Mouse (Mus musculus) limb, embryonic 14.5 days (tissue): ENCODE data around the gene Ube2g1. TPM values are rescaled to one million over a fixed set of nuclear protein-coding genes. Genes with fewer than 3 reads are reported as not detected.

Source experiments
- ATAC-seq: fragments of 200-750 bp; cut with Nextera tagmentation; 2 replicates; pipeline ENCODE4 v1.8.0; 2017; ENCODE audit warnings: low read depth, moderate number of reproducible peaks, moderate TSS enrichment; ENCODE audit not compliant: low FRiP score
- DNase-seq: peaks from one replicate; pipeline ENCODE4 v3.0.0-alpha.2; 2015; ENCODE audit warnings: low spot score
- H3K27ac ChIP-seq: fragments of 300-500 bp; sonication (generic); replicated peaks from 2 replicates; pipeline ENCODE4 v1.5.1; 2014; ENCODE audit warnings: low read depth, mild to moderate bottlenecking, low read length, moderate library complexity, mixed read lengths
- H3K27me3 ChIP-seq: fragments of 300-500 bp; sonication (generic); 2 replicates; pipeline ENCODE4 v1.6.1; 2014; ENCODE audit warnings: low read length, mixed read lengths; ENCODE audit not compliant: control insufficient read depth, insufficient read depth
- H3K36me3 ChIP-seq: fragments of 300-500 bp; sonication (generic); 2 replicates; pipeline ENCODE4 v1.6.1; 2014; ENCODE audit warnings: mild to moderate bottlenecking, low read length, moderate library complexity, mixed read lengths; ENCODE audit not compliant: control insufficient read depth, insufficient read depth
- H3K4me1 ChIP-seq: fragments of 300-500 bp; sonication (generic); 2 replicates; pipeline ENCODE4 v1.6.1; 2014; ENCODE audit warnings: antibody characterized with exemption, low read length, mixed read lengths; ENCODE audit not compliant: control insufficient read depth, insufficient read depth
- H3K4me2 ChIP-seq: fragments of 300-500 bp; sonication (generic); replicated peaks from 2 replicates; pipeline ENCODE4 v1.6.1; 2014; ENCODE audit warnings: low read depth, mild to moderate bottlenecking, low read length, moderate library complexity; ENCODE audit not compliant: severe bottlenecking
- H3K4me3 ChIP-seq: fragments of 300-500 bp; sonication (generic); replicated peaks from 2 replicates; pipeline ENCODE4 v1.5.1; 2014; ENCODE audit warnings: low read length
- H3K9ac ChIP-seq: fragments of 300-500 bp; sonication (generic); 2 replicates; pipeline ENCODE4 v1.6.1; 2014; ENCODE audit warnings: mild to moderate bottlenecking, low read depth, low read length, moderate library complexity; ENCODE audit not compliant: severe bottlenecking
- H3K9me3 ChIP-seq: fragments of 300-500 bp; sonication (generic); 2 replicates; pipeline ENCODE4 v1.6.1; 2016; ENCODE audit warnings: low read length; ENCODE audit not compliant: control insufficient read depth
- POLR2A ChIP-seq: fragments of 200-500 bp; IDR thresholded peaks from 2 replicates; pipeline ENCODE4 v1.8.0; 2012; ENCODE audit warnings: inconsistent platforms, mild to moderate bottlenecking, moderate library complexity, borderline replicate concordance; ENCODE audit not compliant: insufficient read depth, insufficient read length; ENCODE audit errors: extremely low read depth
- WGBS: fragments of 180-500 bp; shearing (Covaris S2); extraction: QIAGEN DNeasy Blood & Tissue Kit; methylation state at CpG from one replicate; pipeline ENCODE4 v1.1.7; 2014; 5-methylcytosine and 5-hydroxymethylcytosine counted together
- polyA plus RNA-seq, 2 experiments: library from polyadenylated mRNA; depleted of rRNA in 1 of 2; stranded (reverse) in 1 of 2; unstranded in 1 of 2; fragments of >200 nt; fragmentation: Nextera tagmentation in 1 of 2; extraction: Ambion mirVana in 1 of 2; gene quantifications; 2 replicates each; pipeline versions ENCODE4 v1.2.1 to v1.2.3; 2012 to 2014

Ube2g1 gene
- polyA plus RNA-seq, 2 experiments, result 30.4 to 69.7 TPM

GRCm38 (mm10) chr11:72583092-72583491 is 24.0 kb upstream of the Ube2g1 start:
- Histone ChIP-seq H3K4me3 (no peak overlapping the region), H3K27me3 (no peaks in the 10 kb centered on the region), H3K4me1 (no peaks in the 10 kb centered on the region), H3K9me3 (no peaks in the 10 kb centered on the region), H3K36me3 (no peaks in the 10 kb centered on the region), H3K27ac (no peak overlapping the region), H3K4me2 (no peak overlapping the region), H3K9ac (no peak overlapping the region)
- ATAC-seq (no peak), DNase-seq (no peak)
- no peak for TF ChIP-seq POLR2A
- WGBS, result 90% methylated on average over 2 of the region's 2 CpGs

- DNase-seq (no peak), ATAC-seq (no peak)
- no peak for TF ChIP-seq POLR2A
- H3K4me3 ChIP-seq, result no peak overlapping the region
- 87% methylated on average over 3 of the region's 3 CpGs for WGBS
- no peaks in the 10 kb centered on the region for H3K36me3 ChIP-seq
- H3K27me3 ChIP-seq, result no peaks in the 10 kb centered on the region
- no peak overlapping the region for H3K4me2 ChIP-seq
- H3K4me1 ChIP-seq, result no peaks in the 10 kb centered on the region
- H3K9me3 ChIP-seq, result no peaks in the 10 kb centered on the region
- no peak overlapping the region for H3K9ac ChIP-seq
- no peak overlapping the region for H3K27ac ChIP-seq
Observed at GRCm38 (mm10) chr11:72586570-72586969, 20.5 kb upstream of the Ube2g1 start.

GRCm38 (mm10) chr11:72587537-72588233 is 19.4 kb upstream of the Ube2g1 start:
- Histone ChIP-seq H3K9me3 (no peaks in the 10 kb centered on the region), H3K27me3 (no peaks in the 10 kb centered on the region), H3K9ac (no peak overlapping the region), H3K4me1 (no peaks in the 10 kb centered on the region), H3K36me3 (no peaks in the 10 kb centered on the region), H3K4me3 (no peak overlapping the region), H3K4me2 (no peak overlapping the region), H3K27ac (no peak overlapping the region)
- no peak for TF ChIP-seq POLR2A
- ATAC-seq (no peak), DNase-seq (no peak)
- 65% methylated on average over 7 of the region's 7 CpGs for WGBS

GRCm38 (mm10) chr11:72595010-72595737 is 11.9 kb upstream of the Ube2g1 start:
- Histone ChIP-seq H3K27ac (no peak overlapping the region), H3K36me3 (no peaks in the 10 kb centered on the region), H3K27me3 (no peaks in the 10 kb centered on the region; the same call in 1 of the 2 replicates), H3K4me2 (no peak overlapping the region), H3K9ac (no peak overlapping the region), H3K9me3 (no peaks in the 10 kb centered on the region), H3K4me1 (no peaks in the 10 kb centered on the region), H3K4me3 (no peak overlapping the region)
- ATAC-seq (no peak), DNase-seq (no peak)
- WGBS, result 63% methylated on average over 2 of the region's 2 CpGs
- TF ChIP-seq POLR2A, result no peak

- WGBS, result 95% methylated on average over 4 of the region's 4 CpGs
- H3K4me1 ChIP-seq, result no peaks in the 10 kb centered on the region
Observed at GRCm38 (mm10) chr11:72597780-72598179, 9.3 kb upstream of the Ube2g1 start.

More at GRCm38 (mm10) chr11:72597780-72598179, 9.3 kb upstream of the Ube2g1 start:
- no peak overlapping the region for H3K27ac ChIP-seq
- DNase-seq (no peak), ATAC-seq (no peak)
- TF ChIP-seq POLR2A, result no peak
- no peak overlapping the region for H3K4me3 ChIP-seq
- H3K9me3 ChIP-seq, result no peaks in the 10 kb centered on the region
- H3K4me2 ChIP-seq, result no peak overlapping the region
- H3K9ac ChIP-seq, result no peak overlapping the region
- no peaks in the 10 kb centered on the region; the same call in 1 of the 2 replicates for H3K27me3 ChIP-seq
- H3K36me3 ChIP-seq, result no peaks in the 10 kb centered on the region
